Mouse (Mus musculus): Measurements from ENCODE around the gene Hes1.
"Not testable (repeated sequence)": the region's sequence is repeated elsewhere in the genome, so short reads cannot be mapped to it uniquely, and the experiment has no call there.

Hes1 gene

GRCm38 (mm10) chr16:30103495-30103894 is 39.3 kb downstream of the Hes1 start:
- in situ Hi-C loops (cut with MboI; ENCODE audit: low pct_unique_long_range_greater_than_20kb in 1 of 2, low sequenced_read_pairs in 2 of 2, unreplicated experiment in 1 of 2): no loop called here

DNA sequence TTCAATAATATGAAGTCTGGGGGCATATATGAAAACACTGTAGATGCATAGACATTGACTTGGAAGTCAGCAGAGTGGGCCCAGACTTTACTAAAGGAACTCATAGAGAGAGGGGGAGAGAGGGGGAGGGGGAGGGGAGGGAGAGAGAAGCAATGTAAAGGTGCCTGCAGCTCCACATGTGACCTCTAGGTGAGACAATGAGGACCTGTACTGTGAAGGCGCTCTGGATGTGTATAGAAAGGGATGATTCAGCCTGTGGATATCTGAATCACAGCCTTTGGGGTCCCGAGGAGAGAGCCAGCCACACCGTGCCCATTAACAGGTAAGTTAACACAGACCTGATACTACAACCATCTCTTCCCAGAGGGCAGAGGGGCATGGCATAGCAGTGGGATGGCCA is 40.2 kb downstream of the Hes1 start:
- in situ Hi-C loops (cut with MboI; ENCODE audit: low pct_unique_long_range_greater_than_20kb in 1 of 2, low sequenced_read_pairs in 2 of 2, unreplicated experiment in 1 of 2): no loop called here

- in situ Hi-C loops (cut with MboI; ENCODE audit: low pct_unique_long_range_greater_than_20kb in 1 of 2, low sequenced_read_pairs in 2 of 2, unreplicated experiment in 1 of 2): no loop called here
Observed at GRCm38 (mm10) chr16:30105476-30105875, 41.3 kb downstream of the Hes1 start.

GRCm38 (mm10) chr16:30108167-30108566 is 44.0 kb downstream of the Hes1 start:
- in situ Hi-C loops (cut with MboI; ENCODE audit: low pct_unique_long_range_greater_than_20kb in 1 of 2, low sequenced_read_pairs in 2 of 2, unreplicated experiment in 1 of 2): not testable (repeated sequence)

DNA sequence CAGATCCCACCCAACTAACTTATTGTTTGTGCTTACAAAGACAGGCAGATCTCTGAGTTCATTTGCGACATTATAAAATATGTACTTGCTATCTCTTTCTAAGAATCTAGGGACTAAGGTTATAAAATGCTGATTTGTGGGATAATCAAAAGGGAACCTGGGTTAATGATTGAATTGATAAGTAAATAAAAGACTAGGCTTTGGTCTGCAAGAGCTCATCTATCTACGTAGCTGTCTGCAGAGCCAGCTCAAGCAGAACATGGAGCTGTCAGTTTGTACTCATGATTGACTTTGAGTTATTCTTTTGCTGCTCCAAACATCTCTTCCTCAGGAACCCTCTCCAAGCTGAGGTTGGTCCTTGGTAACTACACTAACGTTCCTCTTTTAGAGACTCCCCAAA is 46.3 kb downstream of the Hes1 start:
- in situ Hi-C loops (cut with MboI; ENCODE audit: low pct_unique_long_range_greater_than_20kb in 1 of 2, low sequenced_read_pairs in 2 of 2, unreplicated experiment in 1 of 2): no loop called here

- in situ Hi-C loops (cut with MboI; ENCODE audit: low pct_unique_long_range_greater_than_20kb in 1 of 2, low sequenced_read_pairs in 2 of 2, unreplicated experiment in 1 of 2): no loop called here
Observed at GRCm38 (mm10) chr16:30111069-30111468, 46.9 kb downstream of the Hes1 start.

DNA sequence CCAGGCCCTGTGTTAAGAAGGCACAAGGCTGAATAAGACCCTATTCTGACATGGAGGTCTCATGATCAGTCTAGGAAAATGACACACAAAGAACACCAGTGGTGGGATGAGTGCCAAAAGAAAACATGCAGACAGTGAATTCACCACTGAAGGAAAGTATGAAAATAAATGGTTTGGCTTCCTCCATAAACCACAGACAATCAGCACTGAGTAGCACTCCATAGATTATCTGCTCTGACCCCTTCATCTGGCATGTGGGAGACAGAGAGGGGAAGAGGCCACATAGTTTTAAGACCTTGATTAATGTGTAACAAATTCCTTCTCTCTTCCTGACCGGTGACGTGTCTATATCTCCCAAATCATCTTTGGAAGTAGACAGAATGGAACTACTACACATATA is 47.4 kb downstream of the Hes1 start:
- in situ Hi-C loops (cut with MboI; ENCODE audit: low pct_unique_long_range_greater_than_20kb in 1 of 2, low sequenced_read_pairs in 2 of 2, unreplicated experiment in 1 of 2): no loop called here

DNA sequence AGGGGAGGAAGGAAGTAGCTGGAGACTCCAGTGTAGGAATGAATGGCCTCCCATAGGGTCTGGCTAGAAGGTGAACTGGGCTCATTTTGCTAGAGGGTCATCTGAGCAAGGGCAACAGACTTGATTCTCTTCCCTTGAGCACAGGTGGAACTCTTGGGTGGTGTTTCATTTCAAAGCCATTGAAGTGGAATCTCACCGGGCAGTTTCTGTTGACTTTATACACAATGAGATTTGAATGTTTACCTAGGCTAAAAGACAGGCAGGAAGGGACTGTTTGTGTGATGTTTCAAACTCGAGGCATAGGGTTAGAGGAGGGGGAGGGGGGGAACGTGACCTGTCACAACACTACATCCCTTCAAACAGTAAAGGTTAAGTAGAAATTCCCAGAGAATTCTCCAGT is 49.0 kb downstream of the Hes1 start:
- in situ Hi-C loops (cut with MboI; ENCODE audit: low pct_unique_long_range_greater_than_20kb in 1 of 2, low sequenced_read_pairs in 2 of 2, unreplicated experiment in 1 of 2): no loop called here

DNA sequence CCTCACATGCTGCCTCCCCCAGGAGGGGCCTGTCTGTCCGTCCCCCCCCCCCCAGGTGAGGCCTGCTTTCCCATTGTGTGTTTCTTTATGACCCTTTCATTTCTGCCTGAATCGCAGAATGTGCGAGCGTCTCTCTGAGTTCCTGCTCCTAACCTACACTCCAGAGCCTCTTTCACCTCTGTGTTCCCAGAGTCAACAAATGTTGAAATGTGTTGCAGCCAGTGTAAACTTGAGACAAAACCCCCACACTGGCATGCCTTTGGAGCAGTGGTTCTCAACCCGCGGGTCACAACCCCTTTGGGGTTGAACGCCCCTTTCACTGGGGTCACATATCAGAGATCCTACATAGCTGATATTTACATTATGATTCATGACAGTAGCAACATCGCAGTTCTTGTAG is 49.6 kb downstream of the Hes1 start:
- in situ Hi-C loops (cut with MboI; ENCODE audit: low pct_unique_long_range_greater_than_20kb in 1 of 2, low sequenced_read_pairs in 2 of 2, unreplicated experiment in 1 of 2): no loop called here

- in situ Hi-C loops (cut with MboI; ENCODE audit: low pct_unique_long_range_greater_than_20kb in 1 of 2, low sequenced_read_pairs in 2 of 2, unreplicated experiment in 1 of 2): no loop called here
Observed at GRCm38 (mm10) chr16:30114451-30114850, 50.3 kb downstream of the Hes1 start.

All from mouse embryonic stem cell (cell line).